Mouse (Mus musculus) ES-Bruce4 (cell line): Measurements from ENCODE around the gene Ubl7. TPM values are rescaled to one million over a fixed set of nuclear protein-coding genes. Genes with fewer than 3 reads are reported as not detected.

Experiments used
- H3K27ac ChIP-seq: 2 replicates; pipeline ENCODE4 v1.5.1; 2012; ENCODE audit warnings: low read length, inconsistent platforms; ENCODE audit not compliant: insufficient read depth
- H3K27me3 ChIP-seq: 2 replicates; pipeline ENCODE4 v1.6.1; 2012; ENCODE audit warnings: mild to moderate bottlenecking, low read length, inconsistent platforms; ENCODE audit not compliant: control insufficient read depth, poor library complexity, insufficient read depth, severe bottlenecking
- H3K36me3 ChIP-seq: 2 replicates; pipeline ENCODE4 v1.6.1; 2012; ENCODE audit warnings: inconsistent platforms, mild to moderate bottlenecking, low read length, moderate library complexity; ENCODE audit not compliant: control insufficient read depth, poor library complexity, insufficient read depth, severe bottlenecking
- H3K4me1 ChIP-seq: one replicate; pipeline ENCODE4 v1.8.1; 2011; ENCODE audit warnings: low read length; ENCODE audit not compliant: control insufficient read depth, insufficient read depth
- H3K4me3 ChIP-seq: 2 replicates; pipeline ENCODE4 v1.5.1; 2011; ENCODE audit warnings: low read depth, mild to moderate bottlenecking, low read length
- H3K9ac ChIP-seq: 2 replicates; pipeline ENCODE4 v1.6.1; 2012; ENCODE audit warnings: low read depth, mild to moderate bottlenecking, inconsistent platforms; ENCODE audit not compliant: poor library complexity, severe bottlenecking
- H3K9me3 ChIP-seq: replicated peaks from 2 replicates; pipeline ENCODE4 v1.6.1; 2012; ENCODE audit warnings: mild to moderate bottlenecking, low read length, inconsistent platforms; ENCODE audit not compliant: control insufficient read depth, poor library complexity, insufficient read depth, severe bottlenecking
- CTCF ChIP-seq: IDR thresholded peaks from one replicate; pipeline ENCODE4 v1.8.1; 2011; ENCODE audit warnings: low read depth, low read length
- EP300 ChIP-seq: IDR thresholded peaks from 2 replicates; pipeline ENCODE4 v1.6.1; 2011; ENCODE audit warnings: low read depth, low read length; ENCODE audit not compliant: insufficient read depth
- POLR2A ChIP-seq: IDR thresholded peaks from one replicate; pipeline ENCODE4 v1.8.1; 2011; ENCODE audit warnings: low read length; ENCODE audit not compliant: insufficient read depth
- polyA plus RNA-seq: library from polyadenylated mRNA; stranded (reverse); fragments of >200 nt; gene quantifications from 2 replicates; pipeline ENCODE4 v1.2.4, GENCODE M21; 2011; ENCODE audit warnings: low read depth; ENCODE audit not compliant: missing spikeins, insufficient read depth, insufficient read length

Ubl7 gene
- polyA plus RNA-seq, 1 experiment, result 67.5 TPM

DNA sequence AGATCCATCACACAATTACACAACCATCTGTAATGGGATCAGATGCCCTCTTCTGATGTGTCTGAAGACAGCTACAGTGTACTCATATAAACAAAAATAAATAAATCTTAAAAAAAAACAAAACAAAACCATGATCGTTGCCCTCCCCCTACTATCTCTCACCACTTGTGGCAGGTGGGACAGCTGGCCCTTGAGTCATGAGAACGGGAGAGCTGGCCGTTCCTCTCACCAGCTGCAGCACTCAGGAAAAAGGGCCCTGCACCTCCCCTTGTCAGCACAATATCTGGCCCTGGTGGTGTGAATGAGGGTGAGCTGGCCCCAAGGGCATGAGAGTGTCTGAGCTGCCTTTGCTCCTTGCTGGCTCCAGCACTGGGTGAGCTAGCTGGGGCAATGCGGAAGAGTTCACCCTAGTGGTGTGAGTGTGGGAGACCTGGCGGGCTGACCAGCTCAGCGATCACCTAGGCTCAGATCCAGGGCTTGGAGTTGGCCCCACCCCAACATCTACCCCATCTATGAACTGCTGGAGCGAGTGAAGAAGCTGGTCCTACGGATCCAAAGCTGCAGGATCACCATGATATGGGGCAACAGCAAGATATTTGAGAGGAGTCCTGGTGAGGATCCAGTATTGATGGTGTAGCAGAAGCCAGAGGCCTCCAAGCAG is 7.1 kb upstream of the Ubl7 start:
- H3K27ac ChIP-seq, result no peak overlapping the region
- H3K4me1 ChIP-seq, result no peaks in the 10 kb centered on the region
- H3K9ac ChIP-seq, result no peak overlapping the region
- TF ChIP-seq CTCF (no peak), POLR2A (no peak), EP300 (no peak)
- H3K9me3 ChIP-seq, result no peaks in the 10 kb centered on the region
- H3K4me3 ChIP-seq, result no peak overlapping the region
- no peaks in the 10 kb centered on the region for H3K27me3 ChIP-seq
- no peaks in the 10 kb centered on the region for H3K36me3 ChIP-seq

GRCm38 (mm10) chr9:57904250-57904644 is 6.5 kb upstream of the Ubl7 start:
- H3K9ac ChIP-seq, result no peak overlapping the region
- no peaks in the 10 kb centered on the region for H3K4me1 ChIP-seq
- no peaks in the 10 kb centered on the region for H3K36me3 ChIP-seq
- no peak overlapping the region for H3K27ac ChIP-seq
- no peak for TF ChIP-seq CTCF
- no peak for TF ChIP-seq POLR2A
- no peak for TF ChIP-seq EP300
- H3K9me3 ChIP-seq, result no peaks in the 10 kb centered on the region
- H3K27me3 ChIP-seq, result no peaks in the 10 kb centered on the region
- H3K4me3 ChIP-seq, result no peak overlapping the region

DNA sequence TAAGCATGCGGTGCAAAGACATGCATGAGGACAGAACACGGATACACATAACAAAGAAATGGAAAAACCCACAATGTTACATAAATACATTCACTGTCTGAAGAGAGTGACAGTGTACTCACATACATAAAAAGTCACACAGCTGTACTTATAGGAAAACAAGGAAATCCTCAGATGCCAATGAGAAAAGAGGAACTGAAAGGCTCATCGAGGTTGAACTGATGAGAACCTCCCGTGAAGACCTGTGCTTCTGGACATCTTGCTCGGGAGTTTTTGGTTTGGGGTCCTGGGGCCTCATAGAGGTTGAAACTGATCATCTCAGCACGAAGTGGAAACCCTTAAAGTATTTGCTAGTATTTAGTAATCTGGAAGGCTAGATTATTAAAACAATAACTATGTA is 3.6 kb upstream of the Ubl7 start:
- Histone ChIP-seq H3K9ac (no peak overlapping the region), H3K9me3 (no peaks in the 10 kb centered on the region), H3K4me1 (no peaks in the 10 kb centered on the region), H3K27ac (no peak overlapping the region), H3K36me3 (no peaks in the 10 kb centered on the region), H3K4me3 (no peak overlapping the region), H3K27me3 (no peaks in the 10 kb centered on the region)
- no peak for TF ChIP-seq EP300
- TF ChIP-seq CTCF, result no peak
- no peak for TF ChIP-seq POLR2A

- no peak overlapping the region for H3K9ac ChIP-seq
- no peak overlapping the region for H3K4me3 ChIP-seq
- H3K4me1 ChIP-seq, result no peaks in the 10 kb centered on the region
- no peaks in the 10 kb centered on the region for H3K9me3 ChIP-seq
- TF ChIP-seq POLR2A (no peak), EP300 (no peak), CTCF (no peak)
- H3K36me3 ChIP-seq, result peaks cover 7% of the 10 kb centered on the region
- H3K27me3 ChIP-seq, result no peaks in the 10 kb centered on the region
- H3K27ac ChIP-seq, result no peak overlapping the region
Observed at GRCm38 (mm10) chr9:57912571-57912970, 1.8 kb downstream of the Ubl7 start.

GRCm38 (mm10) chr9:57921491-57922060 is 10.8 kb downstream of the Ubl7 start:
- Histone ChIP-seq H3K36me3 (peaks cover 23% of the 10 kb centered on the region), H3K4me1 (peaks cover 10% of the 10 kb centered on the region), H3K9me3 (no peaks in the 10 kb centered on the region), H3K9ac (no peak overlapping the region), H3K27me3 (no peaks in the 10 kb centered on the region), H3K27ac (0 out of 2 replicates have a peak overlapping the region, but pooled peaks have one; percentile 6), H3K4me3 (no peak overlapping the region)
- TF ChIP-seq EP300 (no peak), CTCF (no peak), POLR2A (no peak)

DNA sequence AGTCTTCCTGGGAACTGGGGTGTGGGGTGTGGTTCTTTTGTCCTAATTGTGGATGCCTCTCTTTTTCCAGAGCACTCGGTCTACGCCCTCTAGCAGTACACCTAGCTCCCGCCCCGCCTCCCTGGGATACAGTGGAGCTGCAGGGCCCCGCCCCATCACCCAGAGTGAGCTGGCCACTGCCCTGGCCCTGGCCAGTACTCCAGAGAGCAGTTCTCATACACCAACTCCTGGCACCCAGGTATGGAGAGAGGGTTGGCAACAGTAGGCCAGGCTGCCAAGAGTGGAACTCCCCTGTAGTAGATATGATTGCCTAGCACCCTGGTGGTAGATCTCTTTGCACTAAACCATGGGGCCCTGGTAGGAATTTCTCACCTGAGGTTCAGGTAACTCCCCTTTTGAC is 11.6 kb downstream of the Ubl7 start:
- H3K4me1 ChIP-seq, result peaks cover 10% of the 10 kb centered on the region
- H3K4me3 ChIP-seq, result no peak overlapping the region
- no peaks in the 10 kb centered on the region for H3K9me3 ChIP-seq
- no peak overlapping the region for H3K9ac ChIP-seq
- H3K27ac ChIP-seq, result no peak overlapping the region
- TF ChIP-seq POLR2A, result no peak
- TF ChIP-seq EP300, result no peak
- TF ChIP-seq CTCF, result no peak
- no peaks in the 10 kb centered on the region for H3K27me3 ChIP-seq
- H3K36me3 ChIP-seq, result peaks cover 23% of the 10 kb centered on the region
